Mouse (Mus musculus): Measurements from ENCODE around the gene Abr. TPM values are rescaled to one million over a fixed set of nuclear protein-coding genes. Genes with fewer than 3 reads are reported as not detected.
A peak's percentile ranks its signal among the peaks of the same experiment; 100 is the strongest.

Abr gene
- total RNA-seq, 2 experiments from 2014 or later = 40.6 to 41.5 TPM

DNA sequence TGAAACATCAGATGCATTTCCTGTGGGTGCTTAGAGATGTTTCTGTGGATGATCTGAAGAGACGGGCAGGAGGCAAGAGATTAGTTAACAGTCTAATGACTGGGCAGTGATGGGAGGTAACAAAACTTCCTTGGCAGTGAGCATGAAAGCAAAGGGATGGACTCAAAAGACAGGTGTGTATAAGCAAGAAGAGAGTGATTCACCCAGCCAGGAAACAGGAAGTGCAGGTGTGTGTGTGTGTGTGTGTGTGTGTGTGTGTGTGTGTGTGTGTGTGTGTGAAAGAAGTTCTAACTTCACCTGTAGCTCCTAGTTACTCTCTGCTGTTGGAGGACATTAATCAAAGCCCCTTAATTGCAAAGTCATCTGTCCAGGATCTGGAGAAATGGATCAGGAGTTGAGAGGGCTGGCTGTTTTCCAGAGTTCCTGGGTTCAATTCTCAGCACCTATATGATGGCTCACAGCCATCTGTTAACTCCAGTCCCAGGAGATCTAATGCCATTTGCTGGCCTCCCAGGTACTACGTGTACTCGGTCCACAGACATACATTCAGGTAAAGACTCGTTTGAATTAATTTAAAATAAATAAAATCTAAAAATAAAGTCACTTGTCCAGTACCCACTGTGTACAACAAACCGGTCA, 216.4 kb downstream of the Abr start:
- DNase-seq = no peak

DNA sequence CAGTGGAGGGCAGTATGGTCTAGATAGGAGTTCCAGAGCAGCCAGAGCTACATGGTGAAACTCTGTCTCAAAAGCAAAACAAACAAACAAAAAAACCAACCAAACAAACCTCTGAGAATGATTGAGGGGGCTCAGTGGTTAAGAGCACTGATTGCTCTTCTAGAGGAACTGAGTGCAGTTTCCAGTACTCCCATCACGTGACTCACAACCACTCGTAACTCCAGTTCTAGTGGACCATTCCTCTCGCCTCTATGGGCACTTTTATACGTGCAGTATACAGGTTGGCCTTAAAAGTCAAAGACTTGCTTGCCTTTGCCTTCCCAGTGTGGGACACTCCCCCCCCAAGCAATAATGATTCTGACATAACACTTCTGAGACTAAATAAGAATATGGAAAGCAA, 217.0 kb downstream of the Abr start:
- DNase-seq = no peak

DNA sequence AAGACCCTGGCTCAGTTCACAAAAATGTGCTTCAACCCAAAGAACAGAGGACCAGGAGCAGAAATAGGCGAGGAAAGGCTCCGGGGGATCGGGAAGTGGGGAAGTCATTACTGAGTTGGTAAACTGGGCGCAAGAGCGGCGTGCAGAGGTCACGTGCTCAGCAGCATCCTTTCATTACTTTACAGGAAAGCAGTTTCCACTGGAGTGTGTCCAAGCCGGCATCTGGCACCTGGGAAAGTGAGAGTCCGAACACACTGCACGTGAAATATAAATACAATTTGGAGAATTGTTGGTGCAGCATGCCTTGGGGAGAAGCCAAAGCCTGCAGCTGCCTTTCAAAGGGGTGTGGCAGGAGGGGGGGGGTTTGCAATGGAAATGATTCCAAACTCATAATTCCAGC, 220.7 kb downstream of the Abr start:
- peak; percentile 26 for DNase-seq

DNA sequence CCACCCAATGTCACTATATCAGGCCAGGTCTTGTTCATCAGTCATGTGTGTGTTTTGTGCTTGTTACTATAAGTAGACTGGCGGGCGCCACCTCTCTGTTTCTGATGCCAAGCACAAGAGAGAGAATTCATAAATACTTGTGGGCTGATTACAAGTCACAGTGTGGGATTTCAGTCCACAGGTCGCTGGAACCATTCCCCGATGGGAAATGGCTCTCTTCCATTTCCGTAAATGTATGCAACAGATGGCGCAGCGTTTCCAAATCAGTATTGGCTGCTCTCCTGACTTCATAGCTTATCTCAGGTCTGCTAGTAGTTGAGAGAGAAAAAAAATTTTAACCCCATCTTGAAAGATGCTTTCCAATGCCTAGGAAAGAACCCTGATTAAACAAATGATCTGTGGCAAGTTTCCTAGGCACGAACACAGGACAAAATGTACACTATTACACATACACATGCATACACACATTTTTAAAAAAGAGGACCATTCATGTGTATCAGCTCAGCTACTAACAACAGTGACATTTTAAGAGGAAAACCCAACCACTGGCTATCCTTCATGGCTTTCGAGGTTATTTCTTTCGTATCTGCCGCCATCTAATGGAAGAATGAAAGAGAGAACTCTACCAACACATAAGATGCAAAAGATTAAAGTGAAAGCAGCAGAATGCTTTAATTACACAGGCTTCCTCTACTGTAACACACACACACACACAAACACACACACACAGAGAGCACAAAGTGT, 222.4 kb downstream of the Abr start:
- peak; percentile 56 for DNase-seq

DNA sequence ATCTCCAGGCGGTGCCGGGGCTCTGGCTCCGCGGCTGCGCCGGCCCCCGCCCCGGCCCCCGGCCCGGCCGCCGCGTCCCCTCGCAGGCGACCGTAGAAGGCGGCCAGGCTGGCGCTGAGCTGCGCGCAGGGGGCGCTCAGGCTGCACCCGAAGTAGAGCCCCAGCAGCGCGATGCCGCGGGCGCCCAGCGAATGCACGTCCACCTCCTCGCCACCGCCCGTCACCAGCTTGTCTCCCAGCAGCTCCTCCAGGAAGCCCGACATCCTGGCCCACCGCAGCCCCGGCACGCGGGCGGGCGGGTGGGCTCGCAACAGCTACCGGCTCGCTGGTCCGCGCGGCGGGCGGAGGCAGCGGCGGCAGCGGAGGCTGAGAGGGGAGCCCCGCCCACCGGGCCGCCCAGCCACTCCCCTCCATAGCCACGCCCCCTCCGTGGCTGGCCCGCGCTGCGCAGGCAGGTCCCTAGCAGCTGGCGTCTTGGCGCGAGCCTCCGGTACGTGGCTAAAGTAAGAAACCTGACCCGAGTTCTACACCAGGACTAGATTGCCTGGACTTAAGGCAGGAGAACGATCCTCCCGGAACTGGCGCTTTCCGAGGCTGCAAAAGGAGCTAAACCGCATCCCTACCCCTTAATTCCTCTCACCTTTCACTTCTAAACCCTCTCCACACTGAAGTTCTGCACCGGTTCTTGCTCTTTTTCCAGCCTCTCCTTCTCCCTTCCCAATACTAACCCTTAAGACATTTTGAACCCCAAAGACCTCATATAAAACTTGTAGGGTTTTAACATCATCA, 223.1 kb downstream of the Abr start, which contains the start of gene Nxn:
Nxn (minus strand) TSS at position 343 of the 789 bp plus-strand sequence.
- peak; percentile 95 for DNase-seq

DNA sequence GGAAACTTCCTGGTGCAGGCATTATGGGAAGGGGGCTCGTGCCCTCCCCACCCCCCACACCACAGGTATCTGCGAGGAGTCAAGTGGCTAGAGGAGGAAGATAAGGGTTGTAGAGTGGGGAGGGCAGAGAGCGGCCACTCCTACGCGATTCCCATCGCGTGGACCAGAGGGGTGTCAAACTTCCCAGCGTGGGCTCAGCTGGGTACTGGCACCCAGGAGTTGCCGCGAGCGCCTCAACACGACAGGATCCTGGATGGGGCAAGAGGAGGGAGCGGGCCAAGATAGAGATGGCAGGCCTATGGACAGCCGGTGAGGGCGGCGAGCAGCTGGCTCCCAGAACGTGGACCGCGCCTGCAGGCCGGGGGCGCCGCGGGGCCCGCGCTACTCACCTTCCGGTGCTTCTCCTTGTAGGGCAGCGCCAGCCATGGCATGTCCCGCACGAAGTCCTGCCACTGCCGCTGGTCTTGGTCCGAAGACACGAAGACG, 223.8 kb downstream of the Abr start:
- peak; percentile 53 for DNase-seq

DNA sequence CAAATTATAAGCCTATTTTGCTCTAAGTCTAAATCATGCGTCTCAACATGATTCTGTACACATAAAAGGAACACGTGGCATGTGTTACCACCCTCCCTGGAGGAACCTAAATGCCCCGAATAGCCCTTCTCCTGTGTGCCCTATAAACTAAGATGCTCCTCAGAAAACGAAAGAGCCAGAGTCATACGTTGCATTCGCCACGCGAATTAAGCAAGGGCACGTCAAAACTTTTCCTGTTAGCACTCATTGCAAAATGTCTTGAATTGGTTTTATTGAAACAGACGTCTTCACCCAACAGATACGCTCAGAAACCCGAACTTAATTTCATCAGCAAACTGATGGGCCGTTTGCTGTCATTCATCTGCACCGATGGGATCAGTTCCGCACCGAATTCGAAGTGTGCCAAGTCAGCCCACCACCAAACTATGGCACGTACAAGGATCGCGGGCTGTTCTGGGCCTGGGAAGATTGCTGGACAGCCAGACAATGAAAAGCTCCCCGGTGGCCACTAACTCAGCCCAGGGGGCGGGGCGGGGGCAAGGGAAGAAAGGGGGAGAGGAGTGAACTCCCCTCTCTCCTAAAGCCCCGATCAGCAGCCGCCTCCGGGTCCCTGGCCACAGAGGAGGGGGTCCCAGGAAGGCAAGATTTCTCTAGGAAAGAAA, 224.3 kb downstream of the Abr start:
- DNase-seq = peak; percentile 64

DNA sequence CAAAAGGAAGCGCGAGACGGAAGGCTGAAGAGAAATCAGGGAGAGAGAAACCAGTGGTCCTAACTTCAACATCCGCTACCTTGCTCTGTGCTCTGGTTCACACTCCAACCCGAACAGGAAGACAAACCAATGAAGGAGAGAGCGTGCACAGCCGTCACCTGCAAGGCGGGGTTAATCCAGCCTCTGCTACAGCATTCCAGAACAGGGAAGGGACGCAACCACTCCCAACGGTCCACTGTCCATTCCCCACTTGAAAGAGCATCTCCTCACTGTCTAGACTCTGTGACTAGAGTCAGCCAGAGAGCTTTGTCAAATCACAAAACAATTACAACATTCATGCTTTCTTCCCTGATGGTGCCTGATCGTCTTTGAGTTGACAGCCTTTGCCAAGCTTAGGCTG, 229.1 kb downstream of the Abr start:
- no peak for DNase-seq

DNA sequence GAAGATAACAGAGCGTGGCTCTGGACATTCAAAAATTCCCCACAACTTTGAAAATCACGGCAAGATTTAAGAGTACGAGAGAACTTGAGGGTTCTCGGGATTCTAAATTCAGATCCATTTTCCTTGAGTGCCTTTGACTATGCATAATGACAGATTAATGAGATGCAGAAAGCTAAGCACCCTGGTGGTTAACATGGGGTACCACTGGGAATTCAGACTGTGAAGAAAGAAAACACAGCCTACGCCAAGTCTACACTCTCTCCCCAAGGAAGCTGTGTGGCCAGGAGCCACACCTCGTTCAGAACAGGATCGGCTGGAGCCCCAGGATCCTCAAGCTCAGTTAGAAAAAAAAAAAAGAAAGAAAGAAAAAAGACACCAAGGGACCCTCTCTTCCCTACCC, 229.6 kb downstream of the Abr start:
- DNase-seq = no peak

DNA sequence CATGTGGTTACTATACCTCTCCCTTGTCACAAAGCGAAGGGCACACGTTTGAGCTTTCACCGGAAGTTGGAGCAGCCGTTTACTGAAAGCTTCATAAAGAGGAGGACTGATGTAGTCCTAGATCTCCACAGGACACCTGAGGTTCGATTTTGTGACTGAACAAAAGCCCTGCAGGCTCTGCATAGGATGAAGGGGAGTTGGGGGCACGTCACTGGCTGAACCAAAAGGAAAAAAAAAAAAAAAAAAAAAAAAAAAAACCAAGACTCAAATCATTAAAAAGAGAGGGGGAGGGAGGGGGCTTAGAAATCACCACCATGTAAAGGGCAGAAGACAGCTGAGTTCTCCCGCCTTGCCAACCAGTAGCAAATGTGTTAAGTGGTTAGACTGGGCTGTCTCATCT, 233.4 kb downstream of the Abr start:
- DNase-seq = no peak

DNA sequence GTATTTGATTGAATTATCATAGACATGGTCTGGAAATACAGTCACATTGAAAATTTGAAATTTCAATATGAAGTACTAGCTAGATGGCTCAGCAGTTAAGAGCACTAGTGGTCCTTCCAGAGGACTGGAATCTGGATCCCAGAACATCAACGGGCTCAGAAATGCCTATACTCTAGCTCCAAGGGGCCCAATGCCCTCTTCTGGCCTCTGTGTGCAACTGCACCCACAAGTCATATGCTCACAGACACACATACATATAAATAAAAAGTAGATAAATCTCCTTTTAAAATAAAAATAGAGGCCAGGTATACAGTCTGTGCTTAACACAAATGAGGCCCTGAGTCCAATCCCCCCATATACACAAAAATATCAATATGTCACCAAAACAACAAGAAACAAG, 235.0 kb downstream of the Abr start:
- DNase-seq = no peak

DNA sequence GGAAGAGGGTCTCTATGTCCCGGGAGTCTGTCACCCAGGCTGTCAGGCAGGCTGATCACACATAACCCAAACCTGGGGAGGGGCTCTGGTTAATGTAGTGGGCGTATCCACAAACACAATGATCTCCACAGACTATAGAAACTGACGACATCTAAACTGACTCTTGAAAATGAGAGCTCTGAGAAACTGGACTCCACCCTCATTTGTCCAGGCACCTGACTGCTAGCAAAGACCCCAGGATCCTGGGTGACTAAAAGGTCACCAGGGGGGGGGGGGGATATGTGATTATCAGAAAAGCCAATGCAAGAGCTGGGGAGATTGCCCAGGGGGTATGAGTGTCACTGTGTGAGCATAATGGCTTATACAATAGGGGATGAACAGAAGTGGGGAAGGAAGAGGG, 236.4 kb downstream of the Abr start:
- DNase-seq = no peak

DNA sequence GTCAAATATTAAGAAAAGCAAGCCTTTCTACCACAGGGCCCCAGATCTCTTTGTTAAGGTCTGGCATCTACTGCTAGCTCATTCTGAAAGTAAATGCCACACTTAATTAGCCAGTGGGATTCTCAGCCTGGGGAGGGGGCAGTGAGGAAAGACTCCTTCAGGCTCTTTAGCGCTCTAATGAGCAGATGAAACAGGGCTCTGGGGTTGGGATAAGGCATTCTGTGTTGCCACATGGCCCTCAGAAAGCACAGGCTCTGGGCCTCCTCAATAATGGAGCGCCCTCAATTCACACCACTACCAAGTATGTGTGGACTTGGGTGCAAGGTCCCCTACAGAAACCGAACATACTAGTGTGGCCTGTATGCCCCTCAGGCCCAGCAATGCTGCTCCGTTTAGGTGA, 237.1 kb downstream of the Abr start:
- DNase-seq = no peak

DNA sequence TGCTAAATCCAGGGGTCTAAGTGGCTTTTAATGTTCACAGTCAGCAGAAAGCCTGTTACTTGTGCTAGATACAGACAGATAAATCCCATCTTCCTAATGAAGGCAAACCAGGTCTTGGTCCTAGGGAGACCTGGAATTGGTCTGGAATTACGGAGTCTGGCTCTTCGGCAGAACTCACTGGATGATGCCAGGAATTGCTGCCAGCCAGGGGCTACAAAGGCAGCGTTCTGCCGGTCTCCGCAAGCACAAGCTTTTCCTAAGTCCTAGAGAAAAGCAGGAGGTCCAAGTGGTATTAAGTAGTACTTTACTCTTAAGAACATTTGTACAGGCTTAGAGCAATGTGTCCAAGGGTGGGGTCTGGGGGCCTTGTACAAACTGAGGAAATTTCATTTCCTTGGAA, 237.8 kb downstream of the Abr start:
- no peak for DNase-seq

DNA sequence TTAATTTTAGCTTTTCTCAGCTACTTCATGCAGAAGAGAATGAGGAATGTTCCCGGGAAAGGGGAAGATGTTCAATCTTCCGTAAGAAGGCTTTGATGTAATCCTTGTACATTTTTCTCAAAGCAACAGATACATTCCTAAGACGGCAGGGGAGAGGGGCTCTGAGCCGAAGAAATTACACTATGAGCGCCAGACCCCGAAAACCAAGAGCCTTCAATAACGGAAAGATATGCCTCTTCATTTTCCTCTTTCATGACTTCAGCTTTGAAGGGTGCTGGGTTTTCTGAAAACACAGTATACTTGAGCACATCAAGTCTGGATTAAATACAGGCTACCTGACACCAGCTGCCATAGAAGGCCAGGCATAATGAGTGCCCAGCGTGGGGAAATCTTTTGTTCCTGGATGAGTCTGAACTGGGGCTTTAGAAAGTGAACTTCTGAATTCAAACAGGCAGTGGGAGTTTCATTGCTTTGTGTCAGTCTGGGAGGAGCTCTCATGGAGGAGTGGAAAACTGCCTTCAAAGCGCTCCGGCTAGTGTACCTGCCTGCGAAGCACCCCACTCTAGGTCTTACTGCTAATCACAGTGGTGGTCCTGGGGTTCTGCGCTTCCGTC, 239.3 kb downstream of the Abr start:
- DNase-seq = no peak

DNA sequence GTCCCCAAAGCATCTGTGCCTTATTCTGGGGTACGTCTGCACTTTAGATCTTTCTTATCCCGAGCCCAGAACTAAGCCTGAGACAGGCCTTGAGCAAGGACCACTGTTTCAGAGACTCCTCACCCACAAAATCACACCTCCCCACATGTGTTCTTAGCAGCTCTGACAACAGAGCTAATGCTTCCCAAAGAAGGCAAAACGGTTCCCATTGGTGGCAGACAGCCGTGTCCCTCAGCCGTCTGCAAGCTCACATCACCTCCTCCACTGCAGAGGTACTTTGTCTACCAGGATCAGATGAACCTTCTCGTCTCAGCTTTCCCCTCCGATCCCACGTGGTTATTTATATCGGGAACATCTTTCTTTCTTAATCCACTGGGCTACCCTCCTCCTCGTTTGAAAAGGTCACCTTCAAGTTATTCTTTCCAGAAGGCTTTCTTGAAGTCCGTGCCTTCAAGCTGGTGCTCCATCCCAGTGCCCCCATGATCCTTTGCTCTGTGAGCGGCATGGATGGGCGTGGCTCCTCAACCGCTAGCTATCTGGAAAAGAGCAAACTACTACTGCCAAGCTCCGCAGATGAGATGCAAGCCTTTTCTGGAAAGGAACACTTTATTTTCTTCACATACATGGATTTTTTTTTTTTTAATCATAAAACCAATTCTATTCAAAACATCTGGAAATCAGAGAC, 240.8 kb downstream of the Abr start:
- DNase-seq = no peak

DNA sequence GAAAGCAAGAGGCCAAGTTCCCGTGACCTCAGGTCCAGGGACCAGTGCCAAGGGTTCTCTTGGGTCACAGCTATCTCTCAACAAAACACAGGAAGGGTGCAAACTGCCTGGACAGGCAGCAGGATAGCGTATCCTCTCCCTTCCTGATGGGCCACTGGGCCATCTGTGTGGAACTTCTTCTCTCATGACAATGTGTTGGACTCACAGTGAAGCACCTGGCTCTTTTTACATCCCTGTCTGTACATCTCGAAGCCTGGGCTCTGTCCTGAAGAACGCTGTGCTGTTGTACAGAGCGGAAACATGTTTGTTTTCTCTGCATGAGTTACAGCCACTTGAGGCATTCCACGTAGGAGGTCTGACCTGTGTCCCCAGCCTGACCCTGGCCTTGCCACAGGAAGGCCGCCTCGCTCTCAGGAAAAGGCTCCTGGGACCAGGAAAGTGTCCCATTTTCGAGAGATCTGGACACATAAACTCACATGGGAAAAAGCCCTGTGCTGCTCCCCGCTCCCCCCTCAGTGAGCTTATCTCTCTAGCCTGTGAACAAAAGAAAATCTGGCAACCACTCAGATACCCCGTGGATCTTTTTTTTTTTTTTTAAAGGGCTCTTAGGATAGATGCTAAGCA, 242.1 kb downstream of the Abr start:
- peak; percentile 46 for DNase-seq

DNA sequence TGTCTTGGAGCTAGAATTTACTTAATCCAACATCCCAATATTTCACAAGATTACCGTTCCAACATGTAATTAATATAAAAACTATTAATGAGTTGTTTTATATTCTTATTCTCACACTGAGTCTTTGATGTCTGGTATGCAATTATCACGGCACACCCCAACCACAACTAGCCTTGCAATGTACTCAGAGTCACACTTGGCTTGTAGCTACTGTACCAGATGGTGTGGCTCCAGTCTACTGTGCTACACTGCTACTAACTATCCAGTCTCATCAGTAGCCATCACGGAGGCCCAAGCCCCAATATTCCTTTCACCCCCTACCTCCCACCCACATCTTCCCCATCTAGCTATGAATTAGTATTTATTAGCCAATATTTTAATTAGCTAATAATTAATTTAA, 245.7 kb downstream of the Abr start:
- DNase-seq = no peak

DNA sequence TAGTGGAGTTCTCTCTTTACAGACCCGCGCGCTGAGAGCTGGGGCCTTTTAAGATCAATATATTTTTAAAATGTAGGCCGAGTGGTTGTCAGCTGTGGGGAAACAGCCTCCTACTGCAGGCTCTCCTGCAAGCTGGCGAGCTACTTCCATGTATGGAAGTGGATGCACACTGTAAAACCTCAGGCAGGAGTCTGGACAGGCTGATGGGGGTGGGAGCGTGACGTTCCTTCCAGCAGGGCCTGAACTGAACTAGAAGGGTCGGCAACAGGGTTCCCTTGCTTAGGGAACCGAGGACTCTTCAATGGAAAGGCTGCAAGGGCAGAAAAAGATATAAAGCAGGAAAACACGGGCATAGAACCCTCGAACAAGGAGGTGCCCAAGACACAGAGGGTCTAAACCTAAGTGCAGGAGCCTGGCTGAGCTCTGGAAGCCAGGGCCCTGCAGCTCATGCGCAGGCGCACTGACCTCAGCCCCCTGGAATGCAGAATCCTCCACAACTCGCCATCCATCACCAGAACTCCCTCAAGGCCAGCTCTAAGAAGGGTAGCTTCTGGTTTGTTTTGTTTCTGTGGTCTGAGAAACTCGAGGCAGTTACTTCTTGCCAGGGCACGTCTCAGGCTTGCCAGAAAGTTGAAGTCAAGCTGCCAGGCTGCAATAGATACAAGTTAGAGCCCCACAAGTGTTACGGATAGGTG, 247.5 kb downstream of the Abr start:
- peak; percentile 85 for DNase-seq

DNA sequence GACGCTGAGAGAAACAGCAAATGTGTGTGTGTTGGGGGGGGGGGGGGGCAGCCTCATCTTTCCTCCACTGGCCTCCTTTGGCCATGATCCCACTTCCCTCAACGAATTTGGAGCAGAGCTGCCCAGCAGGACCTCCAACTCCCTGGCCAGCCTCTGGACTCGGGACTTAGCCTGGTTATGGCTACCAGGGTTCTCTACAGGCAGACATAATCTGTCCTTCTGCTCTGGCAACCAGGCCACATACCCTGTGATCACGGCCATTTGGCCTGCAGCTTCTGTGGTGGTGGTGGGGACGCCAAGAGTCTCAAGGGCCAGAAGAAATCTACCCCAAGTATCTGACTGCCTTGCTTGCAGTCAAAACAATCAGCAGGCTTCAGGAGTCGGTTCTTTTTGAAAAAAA, 249.6 kb downstream of the Abr start:
- no peak for DNase-seq

DNA sequence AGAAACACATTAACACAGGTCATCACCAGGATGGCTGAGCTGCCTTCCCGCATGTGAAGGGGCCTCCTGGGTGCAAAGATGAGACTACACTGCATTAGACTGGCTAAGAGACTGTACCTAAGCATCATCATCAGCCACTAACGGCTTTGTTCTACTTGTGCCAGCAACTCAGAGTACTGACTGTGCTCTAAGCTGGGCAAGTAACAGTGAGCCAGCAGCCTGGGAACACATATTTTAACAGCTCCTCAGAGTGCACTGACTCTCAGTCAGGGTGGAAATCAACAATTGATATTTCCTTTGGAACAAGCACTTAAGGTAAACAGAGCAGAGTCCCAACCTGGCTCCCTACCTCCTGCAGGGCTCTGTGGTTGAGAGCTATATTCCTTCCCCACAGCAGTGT, 250.0 kb downstream of the Abr start:
- DNase-seq = no peak

Measured in heart, postnatal 4 days (tissue).